Mouse (Mus musculus) forebrain, embryonic 15.5 days (tissue): ENCODE measurements around the gene Grid1. TPM values are rescaled to one million over a fixed set of nuclear protein-coding genes. Genes with fewer than 3 reads are reported as not detected.
A peak's percentile ranks its signal among the peaks of the same experiment; 100 is the strongest.

Experiments used
- ATAC-seq: fragments of 200-750 bp; cut with Nextera tagmentation; replicated peaks from 2 replicates; pipeline ENCODE4 v1.8.0; 2017; ENCODE audit warnings: mild to moderate bottlenecking, moderate TSS enrichment, moderate library complexity
- H3K27ac ChIP-seq: fragments of 300-500 bp; sonication (generic); replicated peaks from 2 replicates; pipeline ENCODE4 v1.5.1; 2015; ENCODE audit warnings: mild to moderate bottlenecking, inconsistent platforms
- H3K27me3 ChIP-seq: fragments of 300-500 bp; sonication (generic); 2 replicates; pipeline ENCODE4 v1.6.1; 2015; ENCODE audit warnings: inconsistent platforms
- H3K36me3 ChIP-seq: fragments of 300-500 bp; sonication (generic); 2 replicates; pipeline ENCODE4 v1.6.1; 2015; ENCODE audit warnings: mild to moderate bottlenecking, inconsistent platforms
- H3K4me1 ChIP-seq: fragments of 300-500 bp; sonication (generic); 2 replicates; pipeline ENCODE4 v1.6.1; 2015; ENCODE audit warnings: inconsistent platforms
- H3K4me2 ChIP-seq: fragments of 300-500 bp; sonication (generic); replicated peaks from 2 replicates; pipeline ENCODE4 v1.6.1; 2015; ENCODE audit warnings: mild to moderate bottlenecking, inconsistent platforms
- H3K4me3 ChIP-seq: fragments of 300-500 bp; sonication (generic); 2 replicates; pipeline ENCODE4 v1.5.1; 2015; ENCODE audit warnings: mild to moderate bottlenecking, inconsistent platforms
- H3K9ac ChIP-seq: fragments of 300-500 bp; sonication (generic); replicated peaks from 2 replicates; pipeline ENCODE4 v1.6.1; 2015; ENCODE audit warnings: mild to moderate bottlenecking, inconsistent platforms
- H3K9me3 ChIP-seq: fragments of 300-500 bp; sonication (generic); 2 replicates; pipeline ENCODE4 v1.6.1; 2016; ENCODE audit warnings: inconsistent platforms
- WGBS: fragments of 180-500 bp; shearing (Covaris S2); methylation state at CpG from one replicate; pipeline ENCODE4 v1.1.7; 2015; ENCODE audit warnings: mixed read lengths; 5-methylcytosine and 5-hydroxymethylcytosine counted together
- polyA plus RNA-seq: library from polyadenylated mRNA; unstranded; fragments of >200 nt; fragmentation: Nextera tagmentation; extraction: Ambion mirVana; gene quantifications from 2 replicates; pipeline ENCODE4 v1.2.1, GENCODE M21; 2015

Gene Grid1
- polyA plus RNA-seq, 1 experiment from 2014 or later: 4.1 TPM

DNA sequence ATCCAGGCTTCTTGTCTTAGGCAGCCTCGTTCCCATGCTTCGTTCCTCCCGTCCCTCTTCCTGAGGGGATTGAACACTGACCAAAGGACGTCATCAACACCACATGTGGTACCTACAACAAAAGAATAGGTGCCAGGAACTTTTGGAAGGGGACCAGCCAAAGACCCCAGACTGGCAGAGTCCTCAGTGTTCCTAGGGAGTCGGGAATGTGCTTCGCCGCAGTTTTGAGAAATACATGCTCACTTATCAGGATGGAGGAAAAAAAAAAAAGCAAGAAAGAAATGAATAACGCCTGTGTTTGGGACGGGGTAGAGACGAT, 8.5 kb upstream of the Grid1 start:
- Histone ChIP-seq H3K36me3 (no peaks in the 10 kb centered on the region), H3K9me3 (no peaks in the 10 kb centered on the region), H3K4me3 (no peak overlapping the region), H3K27ac (no peak overlapping the region), H3K4me1 (peaks cover 3% of the 10 kb centered on the region), H3K27me3 (peaks cover 11% of the 10 kb centered on the region), H3K9ac (no peak overlapping the region), H3K4me2 (no peak overlapping the region)
- ATAC-seq: no peak
- 73% methylated on average over 10 of the region's 10 CpGs for WGBS

DNA sequence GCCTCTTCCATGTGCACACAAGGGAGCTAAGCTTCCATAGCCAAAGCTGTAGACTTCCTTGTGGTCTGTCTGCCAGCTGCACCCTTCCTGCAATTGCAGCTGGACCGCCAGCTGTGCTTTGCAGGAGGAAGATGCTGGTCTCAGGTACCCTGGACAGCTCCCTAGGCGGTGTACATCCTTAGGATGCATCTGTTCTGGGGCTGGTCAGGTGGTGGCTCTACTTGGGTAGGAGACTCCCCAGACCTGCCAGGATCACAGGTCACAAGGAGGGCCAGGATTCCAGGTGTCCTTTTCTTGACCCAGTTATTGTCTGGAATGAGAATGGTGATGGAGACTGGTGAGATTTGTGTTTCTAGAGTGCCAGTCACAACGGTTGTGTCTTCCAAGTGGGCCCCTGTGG, 3.6 kb upstream of the Grid1 start:
- Histone ChIP-seq H3K4me2 (no peak overlapping the region), H3K4me3 (no peak overlapping the region), H3K27ac (no peak overlapping the region), H3K36me3 (no peaks in the 10 kb centered on the region), H3K9ac (no peak overlapping the region), H3K9me3 (no peaks in the 10 kb centered on the region), H3K27me3 (peaks cover 45% of the 10 kb centered on the region), H3K4me1 (peaks cover 16% of the 10 kb centered on the region)
- 39% methylated on average over 3 of the region's 3 CpGs for WGBS
- no peak for ATAC-seq

DNA sequence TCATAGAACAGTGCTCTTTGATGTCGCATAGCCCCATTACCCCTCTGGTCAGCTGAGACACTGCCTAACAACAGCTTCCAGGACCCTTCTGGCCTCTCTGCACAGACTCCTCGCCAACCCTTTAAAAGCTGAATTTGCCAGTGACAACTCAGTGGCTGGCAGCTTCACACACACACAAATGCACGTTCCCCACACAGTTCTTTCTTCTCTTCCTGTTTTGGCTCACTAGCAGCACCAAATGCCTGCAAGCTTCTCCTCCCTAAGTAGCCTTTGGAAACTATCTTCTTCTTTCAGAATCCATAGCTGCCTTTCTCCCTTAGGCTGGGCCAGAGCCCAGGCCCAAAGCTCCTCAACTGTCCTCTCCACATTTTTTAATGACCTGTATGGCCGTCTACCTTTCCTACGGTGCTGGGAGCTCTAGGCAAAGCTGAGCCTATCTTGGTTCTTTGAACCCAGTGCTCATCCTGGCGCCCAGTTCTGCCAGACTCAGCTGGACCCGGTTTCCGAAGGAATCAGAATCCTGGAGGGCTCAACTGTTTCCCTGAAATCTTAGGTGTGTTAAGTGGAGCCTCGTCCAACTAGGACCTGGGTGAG, 1.4 kb upstream of the Grid1 start:
- no peak for ATAC-seq
- Histone ChIP-seq H3K36me3 (no peaks in the 10 kb centered on the region), H3K4me1 (peaks cover 36% of the 10 kb centered on the region), H3K4me3 (peak overlapping the region; percentile 81), H3K27ac (no peak overlapping the region), H3K4me2 (peak overlapping the region; percentile 82), H3K9ac (no peak overlapping the region), H3K27me3 (peaks cover 60% of the 10 kb centered on the region), H3K9me3 (no peaks in the 10 kb centered on the region)
- 6% methylated on average over 9 of the region's 9 CpGs for WGBS

DNA sequence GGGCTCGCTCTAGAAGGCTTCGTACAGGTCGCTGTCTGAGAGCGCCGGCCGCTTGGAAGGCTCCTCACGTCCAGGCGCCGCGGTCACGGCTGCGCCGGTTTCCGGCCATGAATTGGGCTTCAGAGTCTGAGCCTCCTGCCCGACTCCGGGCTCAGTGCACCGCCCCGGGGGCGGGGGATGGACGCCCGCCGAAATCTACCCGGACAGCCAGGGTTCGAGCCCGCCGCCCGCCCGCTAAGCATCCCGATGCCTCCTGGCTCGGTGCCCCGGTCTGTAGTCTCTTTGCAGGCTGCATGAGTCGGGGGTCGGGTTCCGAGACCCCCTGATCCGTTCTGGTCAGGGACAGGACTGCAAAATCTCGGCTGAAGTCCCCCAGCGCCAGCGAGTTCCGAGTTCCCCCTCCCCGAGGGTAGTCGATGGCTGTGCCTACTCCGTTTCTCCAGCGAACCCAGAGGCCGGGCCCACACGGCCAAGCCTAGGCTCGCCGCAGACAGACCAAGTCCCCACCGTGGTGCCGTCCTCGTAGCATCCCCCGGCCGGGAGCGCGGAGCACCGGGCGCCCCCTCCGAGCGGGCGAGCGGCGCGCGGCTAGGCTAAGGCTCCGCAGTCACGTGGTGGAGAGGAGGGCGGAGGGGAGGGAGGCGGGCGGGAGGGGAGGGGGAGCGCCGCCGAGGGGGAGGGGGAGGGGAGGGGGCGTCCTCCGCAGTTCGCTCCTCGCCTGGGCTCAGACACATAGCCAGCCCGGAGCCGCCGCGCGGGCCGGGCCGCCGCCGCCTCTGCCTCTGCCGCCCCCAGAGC, 588 bp upstream of the Grid1 start:
- peaks cover 39% of the 10 kb centered on the region for H3K4me1 ChIP-seq
- 1% methylated on average over 51 of the region's 85 CpGs for WGBS
- H3K4me3 ChIP-seq: peak overlapping the region; percentile 81
- H3K27me3 ChIP-seq: peaks cover 60% of the 10 kb centered on the region
- peak; percentile 82 for ATAC-seq
- no peaks in the 10 kb centered on the region for H3K9me3 ChIP-seq
- peak overlapping the region; percentile 75 for H3K27ac ChIP-seq
- peak overlapping the region; percentile 82 for H3K4me2 ChIP-seq
- H3K36me3 ChIP-seq: no peaks in the 10 kb centered on the region
- H3K9ac ChIP-seq: peak overlapping the region; percentile 78

DNA sequence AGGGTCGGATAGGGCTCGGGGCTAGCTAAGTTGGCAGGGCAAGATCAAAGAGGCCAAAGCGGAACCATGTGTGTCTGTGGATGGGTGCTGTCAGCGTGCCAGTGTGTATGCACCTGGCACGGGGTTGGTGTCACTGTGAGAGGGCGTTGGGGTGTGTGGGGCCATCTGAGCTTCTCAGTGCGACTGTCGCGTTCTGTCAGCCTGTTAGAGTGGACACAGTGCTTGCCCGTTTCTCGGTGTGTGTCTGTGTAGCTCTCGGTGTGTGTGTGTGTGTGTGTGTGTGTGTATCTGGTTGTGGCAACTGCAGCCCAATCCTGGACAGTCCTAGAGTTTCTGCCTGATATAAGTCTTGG, 721 bp downstream of the Grid1 start:
- Histone ChIP-seq H3K4me3 (peak overlapping the region; percentile 81), H3K27me3 (peaks cover 60% of the 10 kb centered on the region), H3K4me2 (peak overlapping the region; percentile 82), H3K4me1 (peaks cover 39% of the 10 kb centered on the region), H3K36me3 (no peaks in the 10 kb centered on the region), H3K9ac (peak overlapping the region; percentile 78), H3K9me3 (no peaks in the 10 kb centered on the region), H3K27ac (no peak overlapping the region)
- no peak; the same call in 1 of the 2 replicates for ATAC-seq
- under 1% methylated on average over 12 of the region's 12 CpGs for WGBS

DNA sequence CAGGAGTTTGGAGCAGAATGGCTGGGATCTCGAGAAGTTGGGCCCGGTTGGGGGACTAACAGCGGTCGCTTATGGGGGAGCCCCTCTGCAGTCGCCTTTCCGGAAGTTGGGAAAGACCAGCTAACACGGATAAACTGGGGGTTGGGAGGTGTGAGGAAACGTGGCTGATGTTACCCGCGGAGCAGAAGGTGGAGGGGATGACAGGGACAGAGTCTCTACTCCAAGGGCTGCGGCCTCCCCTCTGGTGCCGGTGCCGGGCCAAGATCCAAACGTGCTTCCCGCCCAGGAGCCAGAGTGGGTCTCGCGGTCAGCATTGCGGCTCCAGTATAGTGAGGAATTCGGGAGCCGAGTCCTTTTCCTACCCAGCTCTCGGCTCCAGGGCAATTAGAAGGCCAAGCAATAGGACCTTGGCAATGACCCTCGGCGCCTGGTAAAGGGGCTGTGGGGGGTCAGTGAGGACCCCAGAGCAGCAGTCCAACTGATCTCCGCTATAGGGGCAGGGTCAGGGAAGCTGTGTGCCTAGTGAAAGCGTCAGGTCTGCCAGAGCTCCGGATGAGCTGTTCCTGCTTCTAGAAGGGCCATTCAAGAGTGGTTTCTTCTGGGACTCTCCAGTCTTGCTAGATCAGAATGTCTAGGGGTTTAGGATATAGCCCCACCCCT, 1.4 kb downstream of the Grid1 start:
- 2% methylated on average over 26 of the region's 26 CpGs for WGBS
- H3K4me2 ChIP-seq: peak overlapping the region; percentile 82
- H3K4me1 ChIP-seq: peaks cover 39% of the 10 kb centered on the region
- peaks cover 54% of the 10 kb centered on the region for H3K27me3 ChIP-seq
- H3K9me3 ChIP-seq: no peaks in the 10 kb centered on the region
- H3K27ac ChIP-seq: no peak overlapping the region
- H3K9ac ChIP-seq: peak overlapping the region; percentile 78
- H3K36me3 ChIP-seq: no peaks in the 10 kb centered on the region
- no peak for ATAC-seq
- H3K4me3 ChIP-seq: peak overlapping the region; percentile 81

DNA sequence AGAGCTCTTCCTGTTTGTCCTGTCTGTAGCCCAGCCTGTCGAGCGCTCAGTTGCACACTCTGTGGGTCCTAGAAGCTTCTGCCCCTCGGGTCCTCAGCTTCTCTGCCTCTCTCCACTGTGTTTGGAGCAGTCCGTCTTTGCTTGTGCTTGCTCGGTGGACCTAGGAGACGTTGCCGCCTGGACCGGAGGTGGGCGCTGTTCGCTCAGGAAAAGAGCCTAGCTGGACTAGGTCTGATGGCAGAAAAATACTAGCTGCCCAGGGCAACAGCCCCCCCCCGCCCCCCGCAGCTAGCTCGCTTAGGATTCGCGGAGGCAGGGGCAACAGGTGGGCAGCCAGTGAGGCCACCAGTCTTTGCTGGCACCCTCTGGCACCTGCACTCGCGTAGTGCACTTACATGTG, 3.2 kb downstream of the Grid1 start:
- H3K27ac ChIP-seq: no peak overlapping the region
- 2% methylated on average over 17 of the region's 17 CpGs for WGBS
- no peaks in the 10 kb centered on the region for H3K36me3 ChIP-seq
- H3K27me3 ChIP-seq: peaks cover 37% of the 10 kb centered on the region
- no peaks in the 10 kb centered on the region for H3K9me3 ChIP-seq
- H3K4me1 ChIP-seq: peaks cover 39% of the 10 kb centered on the region
- H3K9ac ChIP-seq: peak overlapping the region; percentile 52
- H3K4me2 ChIP-seq: peak overlapping the region; percentile 82
- ATAC-seq: peak; percentile 43
- H3K4me3 ChIP-seq: peak overlapping the region; percentile 42

DNA sequence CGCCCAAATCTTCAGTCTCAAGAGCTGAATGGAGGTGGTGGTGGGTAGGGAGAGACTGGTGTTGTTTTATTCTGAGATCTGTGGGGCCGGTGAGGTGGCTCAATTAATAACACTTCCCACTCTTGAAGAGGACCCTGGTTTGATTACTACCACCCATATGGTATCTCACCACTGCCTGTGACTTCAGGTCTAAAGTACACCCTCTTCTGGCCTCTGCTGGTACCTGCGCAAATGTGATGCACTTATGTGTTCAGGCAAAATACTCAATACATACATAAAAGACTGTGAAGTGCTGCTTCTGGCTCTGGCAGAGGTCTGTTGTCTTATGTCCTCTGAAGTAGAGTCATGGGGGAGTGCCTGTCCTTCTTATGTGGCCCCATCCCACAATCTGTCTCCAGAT, 4.3 kb downstream of the Grid1 start:
- no peaks in the 10 kb centered on the region for H3K36me3 ChIP-seq
- H3K4me3 ChIP-seq: no peak overlapping the region
- no peak overlapping the region for H3K4me2 ChIP-seq
- H3K9ac ChIP-seq: no peak overlapping the region
- no peaks in the 10 kb centered on the region for H3K9me3 ChIP-seq
- WGBS: 81% methylated on average over 3 of the region's 3 CpGs
- H3K27ac ChIP-seq: no peak overlapping the region
- H3K27me3 ChIP-seq: peaks cover 26% of the 10 kb centered on the region
- H3K4me1 ChIP-seq: peaks cover 35% of the 10 kb centered on the region
- ATAC-seq: no peak

DNA sequence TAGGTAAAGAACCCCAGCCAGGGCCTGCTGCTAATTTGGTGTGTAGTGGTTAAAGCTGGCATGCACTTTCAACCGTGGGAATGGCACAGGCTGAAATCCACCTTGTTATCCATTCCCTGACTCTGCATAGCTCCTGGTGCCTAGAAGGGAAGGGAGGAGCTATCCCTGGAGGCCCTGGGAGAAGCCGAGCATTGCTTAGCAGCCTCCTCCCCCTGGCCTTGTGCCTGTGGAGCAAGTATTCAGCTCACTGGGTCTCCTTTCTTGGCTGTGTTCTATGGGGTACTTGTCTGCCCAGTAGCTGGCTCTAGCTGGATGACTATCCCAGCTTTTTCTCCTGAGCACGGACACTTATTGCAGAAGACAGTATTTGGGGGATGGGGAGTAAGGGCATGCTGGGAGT, 6.0 kb downstream of the Grid1 start:
- Histone ChIP-seq H3K4me3 (no peak overlapping the region), H3K4me2 (no peak overlapping the region), H3K9ac (no peak overlapping the region), H3K27me3 (peaks cover 21% of the 10 kb centered on the region), H3K4me1 (peaks cover 27% of the 10 kb centered on the region), H3K36me3 (no peaks in the 10 kb centered on the region), H3K27ac (no peak overlapping the region), H3K9me3 (no peaks in the 10 kb centered on the region)
- 14% methylated on average over 3 of the region's 3 CpGs for WGBS
- peak; percentile 32 for ATAC-seq

DNA sequence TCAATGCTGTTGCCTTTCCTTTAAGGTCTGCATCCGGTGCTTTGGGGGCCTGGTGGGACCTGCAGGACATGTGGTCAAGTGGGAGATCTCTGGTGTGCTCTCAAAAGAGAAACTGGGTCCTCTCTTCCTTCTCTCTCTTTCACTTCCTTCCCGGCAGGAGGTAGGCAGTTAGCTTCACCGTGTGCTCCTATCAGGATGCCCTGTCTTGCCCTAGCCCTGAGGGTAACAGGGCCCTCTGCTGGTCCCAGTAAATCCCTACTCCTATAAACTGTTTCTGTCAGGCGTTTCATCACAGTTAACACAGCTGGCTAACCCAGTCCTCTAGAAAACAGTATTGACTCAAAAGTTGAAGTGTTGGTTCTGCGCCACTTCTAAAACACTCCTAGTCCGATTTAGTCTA, 9.9 kb downstream of the Grid1 start:
- no peaks in the 10 kb centered on the region for H3K27me3 ChIP-seq
- H3K9ac ChIP-seq: no peak overlapping the region
- H3K4me1 ChIP-seq: no peaks in the 10 kb centered on the region
- H3K9me3 ChIP-seq: no peaks in the 10 kb centered on the region
- no peak overlapping the region for H3K4me3 ChIP-seq
- WGBS: 78% methylated on average over 6 of the region's 6 CpGs
- no peak overlapping the region for H3K27ac ChIP-seq
- no peak for ATAC-seq
- no peaks in the 10 kb centered on the region for H3K36me3 ChIP-seq
- no peak overlapping the region for H3K4me2 ChIP-seq

DNA sequence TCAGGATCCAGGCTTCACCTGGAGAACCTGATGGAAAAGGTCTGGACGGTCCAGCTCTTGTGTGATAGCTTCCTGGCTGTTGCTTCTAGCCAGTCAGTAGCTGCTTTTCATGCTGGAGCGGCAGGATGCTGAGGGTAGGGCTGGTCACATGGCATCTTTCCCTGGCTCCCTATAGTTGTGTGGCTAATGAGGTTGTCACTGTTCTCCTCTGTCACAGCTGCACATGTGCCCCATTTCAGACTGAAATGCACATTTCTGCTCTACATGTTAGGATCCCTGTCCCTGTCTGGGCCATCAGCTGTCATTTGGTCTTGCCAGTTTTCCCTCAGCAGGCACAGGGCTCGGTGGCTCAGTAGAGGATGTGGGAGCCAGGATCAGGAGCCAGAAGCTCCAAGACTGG, 17.2 kb downstream of the Grid1 start:
- Histone ChIP-seq H3K4me1 (no peaks in the 10 kb centered on the region), H3K36me3 (no peaks in the 10 kb centered on the region), H3K27me3 (no peaks in the 10 kb centered on the region), H3K9ac (no peak overlapping the region), H3K9me3 (no peaks in the 10 kb centered on the region), H3K27ac (no peak overlapping the region), H3K4me3 (no peak overlapping the region), H3K4me2 (no peak overlapping the region)
- ATAC-seq: no peak
- 85% methylated on average over 3 of the region's 3 CpGs for whole genome bisulfite sequencing

DNA sequence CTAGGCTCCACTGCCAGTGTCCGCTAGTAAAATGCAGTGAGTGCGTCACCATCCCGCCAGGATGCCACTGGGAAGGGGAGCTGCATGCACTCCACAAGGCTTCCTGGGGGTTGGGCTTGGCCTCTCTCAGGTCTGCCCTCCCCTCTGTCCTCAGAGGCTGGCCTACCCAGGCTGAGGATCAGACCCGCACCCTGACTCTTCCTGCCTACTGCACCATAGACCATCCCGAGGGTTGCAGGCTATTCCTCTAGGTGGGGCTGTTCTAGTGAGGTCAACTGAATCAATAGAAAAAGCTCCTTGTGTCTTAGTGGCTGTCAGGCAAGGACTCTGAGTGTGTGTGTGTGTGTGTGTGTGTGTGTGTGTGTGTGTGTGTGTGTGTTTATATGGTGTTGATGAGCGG, 19.1 kb downstream of the Grid1 start:
- Histone ChIP-seq H3K27ac (no peak overlapping the region), H3K27me3 (no peaks in the 10 kb centered on the region)

More for the DNA sequence above, 19.1 kb downstream of the Grid1 start:
- H3K4me3 ChIP-seq: no peak overlapping the region
- H3K9me3 ChIP-seq: no peaks in the 10 kb centered on the region
- 66% methylated on average over 5 of the region's 6 CpGs for WGBS
- no peak overlapping the region for H3K9ac ChIP-seq
- no peaks in the 10 kb centered on the region for H3K4me1 ChIP-seq
- ATAC-seq: no peak
- no peak overlapping the region for H3K4me2 ChIP-seq
- no peaks in the 10 kb centered on the region for H3K36me3 ChIP-seq
